Mouse (Mus musculus) right cerebral cortex, adult 2 months (tissue): ENCODE results near the gene Fam92b.

Experiments
- DNase-seq, 2 experiments: peaks; one replicate each; pipeline ENCODE4 v3.0.0; 2021 to 2022; ENCODE audit warnings: low spot score in 2 of 2

The Fam92b gene

DNA sequence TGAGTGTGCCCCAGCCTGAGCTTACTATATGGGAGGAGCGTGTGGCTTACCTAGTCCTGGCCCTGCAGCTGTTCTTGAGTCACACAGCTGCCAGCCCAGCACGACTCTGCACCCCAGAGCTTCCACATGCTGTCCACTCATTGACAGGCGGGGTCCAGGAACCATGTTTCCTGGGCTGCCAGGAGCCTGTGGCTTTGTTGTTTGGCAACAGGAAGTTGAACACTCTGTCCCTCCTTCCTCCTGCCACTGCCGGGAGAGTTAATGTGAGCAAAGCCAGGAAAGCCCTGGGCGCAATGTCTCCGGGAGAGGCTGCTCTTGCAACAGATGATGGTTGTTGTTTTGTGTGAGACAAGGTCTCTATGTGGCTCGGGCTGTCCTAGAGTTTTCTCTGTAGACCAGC, 24.6 kb downstream of the Fam92b start:
- no peak for DNase-seq

DNA sequence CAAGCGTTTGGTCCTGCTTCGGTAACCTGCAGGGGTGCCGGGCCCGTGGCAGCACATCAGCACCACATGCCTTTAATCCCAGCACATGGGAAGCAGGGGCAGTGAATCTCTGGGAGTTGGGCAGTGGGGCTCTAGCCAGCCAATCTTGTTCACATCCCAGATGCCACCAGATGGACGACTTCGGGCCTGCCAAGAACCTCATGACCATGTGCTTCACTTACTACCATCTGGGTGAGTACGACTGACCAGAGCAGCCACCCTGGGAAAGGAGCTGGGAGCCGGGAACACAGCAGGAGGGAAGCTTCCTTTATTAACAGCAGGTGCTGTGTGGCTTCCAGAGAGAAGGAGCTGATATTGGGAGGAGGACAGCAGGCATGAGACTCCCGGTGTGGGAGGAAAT, 26.1 kb downstream of the Fam92b start:
- no peak for DNase-seq

DNA sequence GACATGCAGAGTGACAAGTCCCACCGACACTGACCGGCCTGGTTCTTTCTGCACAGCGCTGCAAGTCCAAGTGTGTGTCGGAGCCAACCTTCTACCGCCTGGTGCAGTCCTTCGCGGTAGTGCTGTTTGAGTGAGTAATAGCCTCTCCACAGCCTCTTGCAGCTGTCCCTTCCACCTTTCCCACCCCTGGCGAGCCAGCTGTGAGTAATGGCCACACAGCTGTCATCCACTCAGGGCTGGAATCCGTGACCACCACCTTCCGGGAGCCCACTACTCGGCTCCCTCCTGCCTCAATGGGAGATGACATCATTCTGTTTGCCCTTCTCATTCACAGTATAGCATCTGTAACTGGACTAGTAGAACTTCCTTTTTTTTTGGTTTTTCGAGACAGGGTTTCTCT, 27.2 kb downstream of the Fam92b start:
- DNase-seq, result no peak

DNA sequence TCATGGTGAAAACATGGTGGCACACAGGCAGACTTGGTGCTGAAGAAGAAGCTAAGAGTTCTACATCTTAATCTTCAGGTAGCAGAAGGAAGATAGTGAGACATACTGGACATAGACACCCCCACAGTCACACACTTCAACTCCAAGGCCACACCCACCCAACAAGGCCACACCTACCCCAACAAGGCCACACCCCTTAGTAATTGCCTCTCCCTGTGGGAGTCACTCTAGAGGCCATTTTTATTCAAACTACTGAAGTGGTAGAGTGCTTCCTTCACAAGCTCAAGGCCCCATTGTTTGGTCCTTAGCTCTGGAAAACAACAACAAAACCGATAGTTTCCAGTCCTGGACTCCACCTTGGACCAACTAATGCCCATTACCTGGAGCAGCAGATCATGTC, 31.2 kb downstream of the Fam92b start:
- DNase-seq, result no peak

- DNase-seq, result peak; percentile 55 to 63
Measured at GRCm38 (mm10) chr8:120144652-120145301, 32.5 kb downstream of the Fam92b start.

DNA sequence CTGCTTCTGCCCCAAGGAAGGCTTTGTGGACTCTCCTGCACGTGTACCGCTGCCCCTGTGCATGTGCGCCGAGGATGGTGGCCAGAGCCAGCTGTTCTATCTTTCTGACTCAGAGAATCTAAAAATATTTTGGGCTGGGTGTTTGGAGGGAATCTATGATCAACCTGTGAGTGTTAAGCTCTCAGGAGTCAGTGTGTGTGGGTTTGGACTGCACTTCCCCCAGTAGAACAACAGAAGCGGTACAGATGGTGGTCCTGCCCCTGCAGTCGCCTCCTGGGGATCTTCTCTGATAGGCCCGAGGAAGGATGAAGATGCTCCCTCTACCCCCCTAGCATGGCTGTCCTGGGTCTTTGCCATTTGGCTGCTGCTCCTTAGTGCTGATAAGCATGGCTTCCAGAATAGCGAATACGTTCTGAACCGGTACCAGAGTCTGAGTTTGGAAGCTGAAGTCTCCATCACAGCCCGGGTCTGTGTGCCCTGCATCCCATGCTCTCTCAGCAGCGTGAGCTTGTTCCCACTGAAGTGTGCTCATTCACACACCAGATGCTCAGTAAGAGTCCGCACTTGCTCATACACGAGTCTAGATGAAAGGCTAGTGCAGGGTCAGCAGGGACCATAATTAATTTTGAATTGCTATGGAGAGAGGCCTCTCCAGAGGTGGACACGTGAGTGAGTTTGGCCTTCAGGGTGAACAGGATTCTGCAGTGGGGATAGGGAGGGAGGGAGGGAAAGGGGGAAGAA, 33.2 kb downstream of the Fam92b start:
- peak; percentile 53 to 65 for DNase-seq

DNA sequence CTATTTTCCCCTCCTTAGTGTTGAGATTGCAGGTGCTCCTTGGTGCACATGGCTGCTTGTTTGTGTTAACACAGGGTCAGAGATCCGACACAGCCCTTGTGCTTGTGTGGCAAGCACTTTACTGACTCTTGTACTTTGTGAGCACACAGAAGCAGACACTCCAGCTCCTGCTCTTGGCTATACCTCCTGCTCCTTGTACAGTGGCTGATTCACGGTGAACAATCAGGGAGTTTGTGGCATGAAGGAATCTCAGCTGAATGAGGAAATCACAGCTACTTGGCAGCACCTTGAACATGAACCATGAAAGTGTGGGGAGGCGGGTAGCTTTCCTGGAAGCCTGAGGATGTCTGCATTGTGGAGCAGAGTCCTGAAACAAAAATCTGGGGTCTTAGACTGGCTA, 36.5 kb downstream of the Fam92b start:
- no peak for DNase-seq

DNA sequence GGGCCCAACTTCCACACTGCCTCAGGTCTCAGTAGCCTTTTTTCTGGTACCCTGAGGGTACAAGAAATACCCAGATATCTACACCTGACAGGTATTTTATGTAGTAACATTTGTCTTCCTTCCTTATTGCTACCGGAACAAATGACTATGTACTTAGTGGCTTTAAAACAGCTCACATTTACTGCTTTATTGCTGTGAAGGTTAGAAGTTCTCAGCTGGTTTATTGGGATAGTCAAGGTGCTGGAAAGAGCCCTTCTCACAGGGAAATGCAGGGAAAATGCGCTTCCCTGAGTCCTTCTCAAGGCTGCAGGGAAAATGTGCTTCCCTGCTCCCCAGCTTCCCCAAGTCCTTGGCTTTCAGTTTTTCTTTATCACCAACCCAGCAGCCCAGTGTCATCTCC, 38.3 kb downstream of the Fam92b start:
- no peak for DNase-seq

- DNase-seq, result peak; percentile 78 to 85
Measured at GRCm38 (mm10) chr8:120136618-120137017, 40.6 kb downstream of the Fam92b start.

- no peak for DNase-seq
Measured at GRCm38 (mm10) chr8:120135687-120136086, 41.6 kb downstream of the Fam92b start.

GRCm38 (mm10) chr8:120133169-120133568, 44.1 kb downstream of the Fam92b start:
- DNase-seq, result no peak

DNA sequence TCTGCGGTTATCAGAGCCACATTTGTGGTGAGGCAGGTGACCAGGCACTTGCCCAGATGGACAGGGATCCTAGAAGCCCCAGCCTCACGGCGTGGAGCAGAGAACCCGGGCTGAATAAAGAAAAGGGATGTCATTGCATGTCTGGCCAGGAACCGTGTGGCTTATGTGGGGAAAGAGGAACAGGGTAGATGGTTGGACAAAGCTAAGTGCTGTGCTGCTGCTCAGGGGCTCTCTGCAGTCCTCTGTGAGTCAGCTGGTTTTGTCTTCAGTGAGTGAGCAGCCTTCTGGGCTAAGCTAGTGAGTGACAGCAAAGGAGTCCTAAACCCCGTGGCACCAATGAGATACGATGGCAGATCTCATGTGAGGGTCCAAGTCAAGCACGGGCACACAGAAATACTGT, 46.1 kb downstream of the Fam92b start:
- DNase-seq, result no peak

DNA sequence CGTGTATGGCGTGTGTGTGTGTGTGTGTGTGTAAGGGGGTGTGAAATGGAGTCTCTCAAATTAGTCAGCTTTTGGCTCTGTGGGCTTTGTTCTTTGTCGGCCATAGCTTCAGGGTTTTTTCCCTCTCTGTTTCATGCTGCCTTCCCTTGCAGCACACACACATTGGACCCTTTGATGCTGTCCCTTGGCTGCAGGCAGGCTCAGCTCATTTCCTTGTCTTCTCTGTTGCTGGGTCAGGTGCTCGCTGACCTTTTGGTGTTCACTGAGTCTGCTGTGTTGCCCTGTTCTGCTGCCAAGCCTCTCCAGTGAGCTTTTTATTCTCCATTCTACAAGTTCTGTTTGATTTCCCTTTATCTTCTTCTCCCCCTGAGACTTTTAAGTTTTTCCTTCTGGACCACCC, 47.7 kb downstream of the Fam92b start:
- no peak for DNase-seq

DNA sequence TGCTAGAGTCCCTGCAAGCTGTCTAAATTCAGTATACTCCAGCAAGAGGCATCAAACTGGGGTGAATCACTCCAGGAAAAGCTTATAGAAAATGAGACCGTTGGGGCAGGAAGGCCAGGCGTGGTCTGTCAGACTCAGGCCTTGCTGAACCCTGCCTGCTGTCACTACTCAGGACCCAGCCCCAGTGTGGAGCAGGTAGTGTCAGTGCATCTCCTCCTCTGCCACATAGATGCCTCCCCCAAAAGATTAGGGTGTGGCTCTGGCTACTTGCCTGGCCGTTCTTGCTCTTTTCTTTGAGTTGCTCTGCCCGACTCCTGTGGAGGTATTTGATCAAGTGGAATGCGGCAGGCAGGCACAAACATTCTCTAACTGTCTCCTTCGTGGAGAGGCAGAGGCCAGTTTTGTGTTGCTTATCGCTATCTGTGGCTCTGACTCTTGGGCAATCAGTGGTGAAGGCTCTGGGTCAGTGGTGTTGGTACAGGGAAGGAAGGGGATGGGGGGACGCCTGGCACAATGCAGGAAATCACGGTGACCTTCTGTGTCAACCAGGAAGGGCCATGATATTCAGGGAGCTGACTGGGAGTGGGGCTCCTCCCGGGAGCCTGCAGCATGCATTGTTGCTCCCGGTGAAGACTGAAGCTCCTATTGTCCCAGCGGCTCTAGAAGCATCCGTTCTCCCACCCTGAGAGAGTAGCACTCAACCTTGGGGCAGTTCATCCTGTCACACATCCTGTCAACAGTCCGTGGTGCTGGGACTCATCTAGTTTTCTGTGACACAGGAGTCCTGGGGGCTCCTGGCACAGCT, 50.7 kb downstream of the Fam92b start:
- no peak for DNase-seq

DNA sequence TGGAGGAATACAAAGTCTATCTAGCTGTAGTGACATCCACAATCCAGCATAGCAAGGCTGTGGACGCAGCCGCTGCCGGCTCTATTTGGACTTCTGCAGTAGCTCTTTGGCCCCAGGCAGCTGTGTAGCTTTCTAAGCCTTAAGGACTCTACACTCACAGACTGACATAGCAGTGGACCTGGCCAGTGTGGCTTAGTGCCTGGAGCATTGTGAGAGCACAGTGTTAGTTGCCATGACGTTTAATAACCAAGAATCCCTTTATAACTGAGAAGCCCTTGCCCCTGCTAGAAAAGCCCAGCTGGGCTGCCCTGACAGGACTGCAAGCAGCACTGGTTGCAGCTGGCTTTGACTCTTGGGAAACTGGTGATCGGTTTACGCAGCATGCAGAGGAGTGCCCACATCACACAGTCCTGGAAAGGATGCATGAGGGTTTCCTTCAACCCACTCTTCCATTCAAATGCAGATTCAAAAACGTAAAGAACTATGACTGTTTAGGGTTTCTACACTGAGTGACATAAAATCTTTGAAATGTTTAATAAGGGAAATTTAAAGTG, 52.4 kb downstream of the Fam92b start:
- DNase-seq, result no peak

- DNase-seq, result no peak
Measured at GRCm38 (mm10) chr8:120124261-120124660, 53.0 kb downstream of the Fam92b start.

- DNase-seq, result peak in 1 of 2 experiments; percentile 41
Measured at GRCm38 (mm10) chr8:120120951-120121350, 56.3 kb downstream of the Fam92b start.

GRCm38 (mm10) chr8:120119931-120120330, 57.3 kb downstream of the Fam92b start:
- no peak for DNase-seq

DNA sequence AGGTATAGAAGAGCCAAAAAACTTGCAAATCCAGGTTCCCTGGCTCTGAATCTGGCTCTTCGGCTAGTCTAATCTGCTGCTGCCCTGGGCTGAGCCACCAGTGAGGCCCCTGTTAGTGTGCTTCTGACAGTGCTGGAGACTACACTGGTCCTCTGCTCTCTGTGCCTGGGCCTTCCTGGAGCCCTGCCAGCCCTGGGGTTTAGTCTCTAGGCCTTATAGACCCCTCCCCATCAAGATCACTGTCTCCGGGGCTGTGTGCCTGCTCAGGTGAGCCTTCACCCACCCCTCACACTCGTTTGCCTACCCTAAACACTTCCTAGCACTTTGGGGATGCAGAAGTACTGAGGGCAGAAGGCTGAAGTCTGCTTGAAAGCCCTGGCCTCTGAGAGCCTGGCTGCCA, 57.8 kb downstream of the Fam92b start:
- no peak for DNase-seq

GRCm38 (mm10) chr8:120118847-120119246, 58.4 kb downstream of the Fam92b start:
- DNase-seq, result no peak

- no peak for DNase-seq
Measured at GRCm38 (mm10) chr8:120118162-120118561, 59.1 kb downstream of the Fam92b start.

- DNase-seq, result no peak
Measured at GRCm38 (mm10) chr8:120116600-120116999, 60.7 kb downstream of the Fam92b start.
